ENCODE assay signal across 11 mouse cellular contexts in the genomic region with DNA sequence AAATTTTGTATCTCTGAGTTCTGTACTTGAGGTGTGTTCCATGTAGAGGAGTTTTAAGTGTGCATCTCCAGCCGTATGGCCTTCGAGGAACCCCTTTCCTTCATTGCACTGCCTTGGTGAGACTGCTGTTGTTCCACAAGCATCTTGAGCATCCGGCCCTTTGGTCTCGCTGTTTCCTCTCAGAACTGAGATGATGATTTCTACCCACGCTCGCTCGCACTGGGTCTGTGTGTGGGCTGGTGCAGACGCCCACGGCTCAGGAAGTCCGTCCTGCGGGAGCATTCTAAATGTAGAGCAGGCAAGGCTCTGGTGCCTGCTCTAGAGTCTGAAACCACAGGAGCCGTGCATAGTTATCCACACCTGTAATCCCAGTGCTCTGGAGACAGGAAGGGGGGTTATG.
DNase-seq lines count a peak whose midpoint lies in the region; ATAC-seq and TF ChIP-seq lines count a peak whose summit lies in the region.
"Had no signal": no experiment of that assay in that cellular context is flagged by ENCODE, and none has a peak within 500 bp of the region (broad histone marks: within the 10 kb centered on the region; RNA-seq: fewer than 3 reads in every experiment).

No protein-coding gene starts in this region.

- H3K4me2 ChIP-seq in heart, embryonic 12.5 days, result no peak overlapping the region

- no peak for TF ChIP-seq POLR2A in thymus, adult 2 months (IDR thresholded peaks at IDR 0.05; ENCODE audit: control insufficient read depth, extremely low read depth, insufficient read depth, low read length, poor library complexity)

- TF ChIP-seq CTCF in thymus, adult 2 months (IDR thresholded peaks at IDR 0.05; ENCODE audit: borderline replicate concordance, control insufficient read depth, extremely low read depth, insufficient read depth, low read length, poor library complexity), result no peak

- no peak for ATAC-seq in erythroid progenitor cell, adult 5-6 weeks (replicated peaks; ENCODE audit: low FRiP score, poor library complexity, severe bottlenecking)
- ATAC-seq in heart, embryonic 12.5 days (ENCODE audit: insufficient number of reproducible peaks, low FRiP score), result no peak

- no peaks in the 10 kb centered on the region for H3K9me3 ChIP-seq in heart, embryonic 12.5 days (replicated peaks)
- H3K9me3 ChIP-seq: midbrain, embryonic 10.5 days had no signal

- no peak overlapping the region for H3K9ac ChIP-seq in heart, embryonic 12.5 days

- H3K27me3 ChIP-seq in thymus, adult 2 months (ENCODE audit: control insufficient read depth, insufficient read depth, low read length), result no peaks in the 10 kb centered on the region
- H3K27me3 ChIP-seq in heart, embryonic 12.5 days (replicated peaks), result no peaks in the 10 kb centered on the region

- DNase-seq in layer of hippocampus, adult 18-20 months (ENCODE audit: low spot score in 2 of 2), result peak; percentile 44 to 72
- no peak for DNase-seq in layer of hippocampus, adult 9-10 months (ENCODE audit: low spot score)
- peak; percentile 79 for DNase-seq in T-cell, adult 2 months (ENCODE audit: low spot score)
- peak; percentile 55 to 82 for DNase-seq in left cerebral cortex, adult 8-10 months (ENCODE audit: low spot score in 2 of 2)
- DNase-seq in thymus, adult 2 months, result peak; percentile 75
- no peak for DNase-seq in embryo, embryonic 9.5 days (ENCODE audit: extremely low spot score)
- DNase-seq: heart, adult 11 months; kidney, postnatal 25 days had no signal

- H3K4me1 ChIP-seq in thymus, adult 2 months (replicated peaks; ENCODE audit: control insufficient read depth, insufficient read depth, low read length), result peaks cover 39% of the 10 kb centered on the region
- peaks cover 15% of the 10 kb centered on the region for H3K4me1 ChIP-seq in heart, embryonic 12.5 days (replicated peaks)

- no peaks in the 10 kb centered on the region for H3K36me3 ChIP-seq in thymus, adult 2 months (ENCODE audit: control insufficient read depth, insufficient read depth, low read length)
- H3K36me3 ChIP-seq in heart, embryonic 12.5 days, result peaks cover 45% of the 10 kb centered on the region

- H3K4me3 ChIP-seq in thymus, adult 2 months (ENCODE audit: control insufficient read depth, insufficient read depth, low read length), result no peak overlapping the region
- no peak overlapping the region for H3K4me3 ChIP-seq in heart, embryonic 12.5 days
- H3K4me3 ChIP-seq: midbrain, embryonic 10.5 days had no signal

- 4% methylated on average over 12 of the region's 12 CpGs for WGBS in thymus, adult 2 months
- WGBS in heart, embryonic 12.5 days, result 67% methylated on average over 12 of the region's 12 CpGs

- H3K27ac ChIP-seq in thymus, adult 2 months (ENCODE audit: control insufficient read depth, insufficient read depth, low read length), result peak overlapping the region; percentile 53; the same call in 1 of the 2 replicates
- no peak overlapping the region for H3K27ac ChIP-seq in heart, embryonic 12.5 days (ENCODE audit: poor library complexity, severe bottlenecking)
- H3K27ac ChIP-seq: midbrain, embryonic 10.5 days had no signal

Comparison
In these comparisons a context has a peak if more than half of its experiments do, and no peak if none do; other contexts are left out.
1. DNase-seq: peak in layer of hippocampus, adult 18-20 months (2 of 2), T-cell, adult 2 months (single experiment), left cerebral cortex, adult 8-10 months (2 of 2) and thymus, adult 2 months (single experiment); none in layer of hippocampus, adult 9-10 months (single experiment) and embryo, embryonic 9.5 days (single experiment).